ENCODE assay signal across 19 mouse cellular contexts in genomic region chr10:8685269-8685668, GRCm38 (mm10).
DNase-seq lines count a peak whose midpoint lies in the region; ATAC-seq lines count a peak whose summit lies in the region.
"Had no signal": no experiment of that assay in that cellular context is flagged by ENCODE, and none has a peak within 500 bp of the region (broad histone marks: within the 10 kb centered on the region; RNA-seq: fewer than 3 reads in every experiment).

No protein-coding gene starts in this region.

- H3K4me2 ChIP-seq in heart, embryonic 11.5 days = no peak overlapping the region

- H3K4me3 ChIP-seq in heart, embryonic 11.5 days (ENCODE audit: low read depth, low read length) = no peak overlapping the region
- no peak overlapping the region for H3K4me3 ChIP-seq in heart, embryonic 10.5 days

- H3K9me3 ChIP-seq in heart, embryonic 11.5 days (replicated peaks; ENCODE audit: control insufficient read depth, low read length) = peaks cover 3% of the 10 kb centered on the region
- no peaks in the 10 kb centered on the region for H3K9me3 ChIP-seq in heart, embryonic 10.5 days

- H3K36me3 ChIP-seq in heart, embryonic 11.5 days (ENCODE audit: control insufficient read depth, insufficient read depth, low read length) = no peaks in the 10 kb centered on the region
- no peaks in the 10 kb centered on the region for H3K36me3 ChIP-seq in heart, embryonic 10.5 days
- H3K36me3 ChIP-seq: G1E had no signal

- WGBS in heart, embryonic 11.5 days (ENCODE audit: insufficient replicate concordance) = 81% methylated on average over 7 of the region's 7 CpGs
- WGBS in heart, embryonic 10.5 days = 85% methylated on average over 7 of the region's 7 CpGs

- peak; percentile 62 for DNase-seq in heart, adult 11 months
- DNase-seq in heart, embryonic 10.5 days (ENCODE audit: low spot score) = peak; percentile 51
- no peak for DNase-seq in heart, adult 8-10 months (ENCODE audit: low spot score)
- DNase-seq: adrenal gland, adult 2 months; adrenal gland, adult 8-10 months; adrenal gland, postnatal 10 days; adrenal gland, postnatal 14 days; adrenal gland, postnatal 25 days; adrenal gland, postnatal 36 days; B cell, adult 2 months; cerebellum, adult 11 months; cerebellum, adult 11-12 months; cerebellum, adult 18-20 months had no signal

- no peak overlapping the region for H3K27ac ChIP-seq in heart, embryonic 11.5 days (ENCODE audit: low read depth, low read length)
- no peak overlapping the region for H3K27ac ChIP-seq in heart, embryonic 10.5 days

- ATAC-seq in heart, embryonic 11.5 days (replicated peaks; ENCODE audit: insufficient number of reproducible peaks, low FRiP score, low TSS enrichment) = no peak
- ATAC-seq: activated CD4-positive, CD25-positive, alpha-beta regulatory T cell, adult 4 months; CD4-positive, CD25-positive, alpha-beta regulatory T cell, adult 4 months; Patski had no signal

- H3K4me1 ChIP-seq in heart, embryonic 11.5 days (ENCODE audit: control insufficient read depth, insufficient read depth, low read length) = no peaks in the 10 kb centered on the region
- H3K4me1 ChIP-seq in heart, embryonic 10.5 days = no peaks in the 10 kb centered on the region

- H3K27me3 ChIP-seq in heart, embryonic 11.5 days (ENCODE audit: control insufficient read depth, insufficient read depth, low read length) = no peaks in the 10 kb centered on the region
- no peaks in the 10 kb centered on the region for H3K27me3 ChIP-seq in heart, embryonic 10.5 days (ENCODE audit: insufficient read depth, poor library complexity, severe bottlenecking)
- H3K27me3 ChIP-seq: CH12.LX, Patski had no signal

- H3K9ac ChIP-seq in heart, embryonic 11.5 days (ENCODE audit: low read depth, low read length) = no peak overlapping the region
